Mouse (Mus musculus) midbrain, embryonic 15.5 days (tissue): ENCODE measurements at regions not wholly inside any gene's neighbourhood (a gene's known extent, or its start where the extent isn't known, plus 50 kb on each side); places are given as distances from the start of the nearest gene placed in this dataset.

Source experiments
- ATAC-seq: fragments of 200-750 bp; cut with Nextera tagmentation; replicated peaks from 2 replicates; pipeline ENCODE4 v1.8.0; 2017; ENCODE audit warnings: moderate TSS enrichment
- H3K27ac ChIP-seq: fragments of 300-500 bp; sonication (generic); 2 replicates; pipeline ENCODE4 v1.5.1; 2015; ENCODE audit warnings: mild to moderate bottlenecking, inconsistent platforms
- H3K27me3 ChIP-seq: fragments of 300-500 bp; sonication (generic); replicated peaks from 2 replicates; pipeline ENCODE4 v1.6.1; 2015; ENCODE audit warnings: inconsistent platforms
- H3K36me3 ChIP-seq: fragments of 300-500 bp; sonication (generic); replicated peaks from 2 replicates; pipeline ENCODE4 v1.6.1; 2015; ENCODE audit warnings: inconsistent platforms
- H3K4me1 ChIP-seq: fragments of 300-500 bp; sonication (generic); 2 replicates; pipeline ENCODE4 v1.6.1; 2015; ENCODE audit warnings: inconsistent platforms
- H3K4me2 ChIP-seq: fragments of 300-500 bp; sonication (generic); 2 replicates; pipeline ENCODE4 v1.6.1; 2015; ENCODE audit warnings: inconsistent platforms, mild to moderate bottlenecking, moderate library complexity
- H3K4me3 ChIP-seq: fragments of 300-500 bp; sonication (generic); 2 replicates; pipeline ENCODE4 v1.5.1; 2015; ENCODE audit warnings: mild to moderate bottlenecking, inconsistent platforms
- H3K9ac ChIP-seq: fragments of 300-500 bp; sonication (generic); 2 replicates; pipeline ENCODE4 v1.6.1; 2015; ENCODE audit warnings: mild to moderate bottlenecking, inconsistent platforms
- H3K9me3 ChIP-seq: fragments of 300-500 bp; sonication (generic); 2 replicates; pipeline ENCODE4 v1.6.1; 2016; ENCODE audit warnings: inconsistent platforms
- WGBS: fragments of 180-500 bp; shearing (Covaris S2); methylation state at CpG from one replicate; pipeline ENCODE4 v1.1.7; 2015; ENCODE audit warnings: mixed read lengths; 5-methylcytosine and 5-hydroxymethylcytosine counted together

DNA sequence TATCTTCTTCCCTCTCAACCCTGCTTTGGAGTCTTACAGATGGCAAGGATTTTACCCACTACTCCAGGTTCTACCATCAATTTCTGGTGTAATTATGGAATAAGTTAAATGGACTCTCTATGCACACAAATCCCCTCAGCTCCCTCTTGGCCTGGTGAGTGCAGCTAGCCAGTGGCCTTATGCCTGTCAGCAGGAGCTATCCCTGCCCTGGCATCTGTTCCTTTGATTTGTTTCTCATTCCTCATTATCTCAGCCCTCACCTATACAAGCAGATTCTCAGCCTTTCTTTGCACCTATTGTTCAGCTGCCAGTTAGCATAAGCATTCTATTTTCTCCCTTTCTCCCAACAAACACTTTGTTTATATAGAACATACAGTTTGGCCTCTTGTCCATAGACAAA lies 150.3 kb downstream of the Rnf152 start:
- Histone ChIP-seq H3K9ac (no peak overlapping the region), H3K4me3 (no peak overlapping the region), H3K4me2 (no peak overlapping the region), H3K27ac (no peak overlapping the region), H3K27me3 (no peaks in the 10 kb centered on the region), H3K4me1 (no peaks in the 10 kb centered on the region), H3K9me3 (no peaks in the 10 kb centered on the region), H3K36me3 (no peaks in the 10 kb centered on the region)
- ATAC-seq = no peak

DNA sequence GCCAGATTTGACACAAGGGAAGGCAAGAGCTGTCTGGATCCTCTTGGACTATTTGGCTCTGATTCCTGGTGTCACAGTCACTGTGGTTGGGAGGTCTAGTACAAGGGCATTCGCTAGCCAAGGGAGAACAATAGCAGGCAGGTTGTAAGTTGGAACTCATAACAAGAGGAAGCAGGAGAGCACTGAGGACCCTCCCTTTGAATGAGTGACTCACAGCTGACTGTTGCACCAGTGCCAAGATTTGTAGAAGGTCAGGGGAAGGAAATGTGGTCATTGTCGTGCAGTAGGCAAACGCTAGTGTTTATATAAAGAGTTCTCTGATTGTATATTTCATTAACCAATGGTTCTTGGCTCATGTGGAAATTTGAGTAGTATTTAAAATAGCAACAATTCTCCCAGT lies 157.2 kb downstream of the Rnf152 start:
- Histone ChIP-seq H3K4me3 (no peak overlapping the region), H3K36me3 (no peaks in the 10 kb centered on the region), H3K27ac (no peak overlapping the region), H3K4me1 (no peaks in the 10 kb centered on the region), H3K9me3 (no peaks in the 10 kb centered on the region; the same call in 1 of the 2 replicates), H3K9ac (no peak overlapping the region), H3K4me2 (no peak overlapping the region), H3K27me3 (no peaks in the 10 kb centered on the region)
- no peak for ATAC-seq
- whole genome bisulfite sequencing = 83% methylated on average over 3 of the region's 3 CpGs

DNA sequence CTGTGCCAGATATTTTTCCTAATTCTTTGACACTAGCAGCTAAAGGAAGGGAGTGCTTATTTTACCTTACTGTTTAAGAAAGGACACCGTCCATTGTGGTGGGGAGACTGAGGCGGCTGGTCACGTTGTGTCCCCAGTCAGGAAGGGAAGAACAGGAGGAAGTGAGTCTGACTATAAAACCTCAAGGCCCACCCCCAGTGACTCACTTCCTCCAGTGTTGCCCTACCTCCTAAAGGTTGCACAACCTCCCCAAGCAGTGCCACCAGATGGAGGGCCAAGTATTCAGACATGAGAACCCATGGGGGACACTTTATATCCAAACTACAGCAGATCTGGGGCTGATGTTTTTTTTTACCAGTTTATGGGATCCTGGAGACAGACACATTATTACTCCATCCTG lies 165.4 kb downstream of the Rnf152 start:
- ATAC-seq = no peak
- H3K27me3 ChIP-seq = no peaks in the 10 kb centered on the region
- WGBS = 91% methylated on average over 3 of the region's 3 CpGs
- H3K9me3 ChIP-seq = no peaks in the 10 kb centered on the region
- no peak overlapping the region for H3K27ac ChIP-seq
- H3K4me3 ChIP-seq = no peak overlapping the region
- H3K4me2 ChIP-seq = no peak overlapping the region
- H3K9ac ChIP-seq = no peak overlapping the region
- H3K4me1 ChIP-seq = no peaks in the 10 kb centered on the region
- H3K36me3 ChIP-seq = no peaks in the 10 kb centered on the region

DNA sequence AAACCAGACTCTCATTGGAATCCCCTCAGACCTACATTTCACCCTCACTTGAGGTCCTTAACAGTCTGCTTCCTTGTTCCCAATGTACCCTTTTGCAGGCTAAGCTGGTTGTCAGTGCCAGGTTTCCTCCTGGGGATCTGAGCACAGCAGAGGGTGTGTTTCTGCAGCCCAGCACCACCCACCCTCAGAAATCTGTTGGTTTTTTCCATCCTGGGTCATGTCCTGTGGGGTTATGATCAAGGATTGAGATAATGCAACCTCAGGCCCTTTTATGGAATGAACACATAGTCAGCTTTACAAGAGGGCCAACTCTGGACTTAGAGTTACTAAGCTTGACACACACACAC lies 167.6 kb downstream of the Rnf152 start:
- Histone ChIP-seq H3K36me3 (no peaks in the 10 kb centered on the region), H3K4me3 (no peak overlapping the region), H3K27ac (no peak overlapping the region), H3K9me3 (no peaks in the 10 kb centered on the region), H3K4me1 (no peaks in the 10 kb centered on the region), H3K27me3 (no peaks in the 10 kb centered on the region), H3K9ac (no peak overlapping the region), H3K4me2 (no peak overlapping the region)
- no peak for ATAC-seq

DNA sequence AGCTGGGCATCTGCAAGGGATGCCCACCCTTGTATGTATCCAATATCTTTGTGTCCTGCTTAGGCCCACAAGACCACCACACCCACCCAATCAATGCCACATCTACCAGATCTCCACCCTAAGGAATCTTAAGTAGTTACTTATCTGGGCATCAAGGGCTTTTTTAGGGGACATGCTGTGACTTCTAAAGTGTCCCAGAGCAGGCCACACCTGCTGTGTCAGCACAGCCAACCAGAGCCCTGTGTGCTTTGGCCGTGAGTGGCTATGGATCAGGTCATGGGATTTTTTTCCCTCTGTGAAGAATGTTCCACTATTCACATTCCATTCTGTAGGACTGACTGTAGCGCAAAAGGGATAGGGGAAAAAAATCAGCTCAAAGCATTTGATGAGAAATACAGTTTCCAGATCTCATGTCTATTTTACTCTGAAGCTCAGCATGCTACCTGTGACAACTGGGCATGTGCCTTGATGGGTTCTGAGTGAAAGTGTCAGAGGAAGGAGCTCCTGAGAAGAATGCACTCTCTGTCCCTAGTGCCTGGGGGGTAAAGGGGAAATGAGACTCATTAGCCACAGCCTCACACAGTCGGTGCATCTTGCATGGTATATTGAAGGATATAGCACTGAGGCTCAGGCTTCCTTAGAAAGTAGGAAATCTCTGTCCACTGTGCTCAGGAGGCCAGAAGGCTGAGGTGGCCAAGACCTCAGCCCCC lies 168.1 kb downstream of the Rnf152 start:
- 69% methylated on average over 3 of the region's 3 CpGs for WGBS
- no peak for ATAC-seq
- Histone ChIP-seq H3K4me1 (no peaks in the 10 kb centered on the region), H3K27ac (no peak overlapping the region), H3K36me3 (no peaks in the 10 kb centered on the region), H3K4me3 (no peak overlapping the region), H3K27me3 (no peaks in the 10 kb centered on the region), H3K9me3 (no peaks in the 10 kb centered on the region), H3K9ac (no peak overlapping the region), H3K4me2 (no peak overlapping the region)

DNA sequence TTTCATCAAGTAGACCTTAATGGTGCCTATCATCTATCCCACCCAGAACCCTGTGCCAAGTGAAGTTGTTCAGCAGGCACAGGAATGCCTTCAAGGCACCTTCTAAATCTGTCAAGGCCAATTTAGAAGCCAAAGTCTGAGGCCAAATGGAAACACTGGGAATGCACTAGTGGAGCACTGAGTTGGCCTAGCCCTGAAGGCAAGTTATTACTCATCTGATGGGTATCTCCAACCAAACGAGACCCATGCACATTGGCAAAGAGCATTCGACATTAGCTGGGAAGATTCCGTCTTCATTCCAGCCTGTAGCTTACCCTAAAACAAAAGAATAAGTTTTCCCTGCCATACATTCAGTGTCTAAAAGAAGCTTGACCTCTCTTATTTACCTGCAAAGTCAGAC lies 172.0 kb downstream of the Rnf152 start:
- no peaks in the 10 kb centered on the region for H3K27me3 ChIP-seq
- no peak overlapping the region for H3K4me2 ChIP-seq
- H3K36me3 ChIP-seq = no peaks in the 10 kb centered on the region
- no peak overlapping the region for H3K4me3 ChIP-seq
- H3K4me1 ChIP-seq = peaks cover under 1% of the 10 kb centered on the region
- ATAC-seq = no peak
- no peaks in the 10 kb centered on the region for H3K9me3 ChIP-seq
- 88% methylated on average over 3 of the region's 3 CpGs for WGBS
- H3K27ac ChIP-seq = no peak overlapping the region
- no peak overlapping the region for H3K9ac ChIP-seq

DNA sequence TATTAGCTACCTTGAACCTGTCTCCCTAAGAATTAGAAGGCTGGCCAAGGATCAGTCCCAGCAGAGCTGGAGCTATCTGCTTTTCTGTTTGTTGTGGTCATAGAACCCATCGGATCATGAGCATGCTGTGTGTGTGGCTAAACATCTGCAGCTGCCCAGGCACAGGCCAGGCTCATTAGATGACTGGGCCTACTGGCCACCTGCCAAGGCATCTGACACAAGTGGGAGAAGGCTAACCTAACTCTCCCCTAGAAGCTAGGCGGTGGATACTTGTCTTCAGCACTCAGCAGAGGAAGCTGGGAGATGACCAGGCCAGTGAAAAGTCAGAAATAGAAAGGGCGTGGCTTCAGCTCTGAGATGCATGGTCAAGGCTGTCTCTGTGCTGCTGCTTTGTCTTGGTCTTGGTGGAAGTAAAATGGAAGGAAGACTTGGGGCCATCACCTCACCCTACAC lies 177.1 kb downstream of the Rnf152 start:
- peak; percentile 79 for ATAC-seq
- no peak overlapping the region for H3K4me3 ChIP-seq
- H3K27ac ChIP-seq = 0 out of 2 replicates have a peak overlapping the region, but pooled peaks have one; percentile 6

DNA sequence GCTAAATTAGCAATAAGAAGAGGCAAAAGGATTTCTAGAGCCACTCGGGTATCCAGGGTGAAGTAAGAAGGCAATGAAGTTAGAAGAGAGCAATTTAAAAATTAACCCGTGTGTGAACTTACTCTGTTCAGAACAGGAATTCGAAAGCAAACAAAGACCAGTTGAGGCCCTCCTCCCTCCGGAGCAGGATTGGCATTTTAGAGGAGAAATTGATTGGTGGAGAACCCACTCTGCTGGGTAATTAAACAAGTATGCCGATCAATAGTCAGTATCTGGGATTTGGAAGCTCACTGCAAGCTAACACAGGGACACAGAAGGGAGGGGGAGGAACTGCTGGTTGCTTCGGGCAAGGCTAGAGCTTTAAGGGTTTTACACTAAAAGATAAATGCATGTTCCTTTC lies 177.7 kb downstream of the Rnf152 start:
- peak; percentile 78 for ATAC-seq
- Histone ChIP-seq H3K27ac (no peak overlapping the region), H3K36me3 (no peaks in the 10 kb centered on the region), H3K27me3 (no peaks in the 10 kb centered on the region), H3K9me3 (no peaks in the 10 kb centered on the region), H3K4me1 (peaks cover 9% of the 10 kb centered on the region), H3K9ac (no peak overlapping the region), H3K4me2 (no peak overlapping the region), H3K4me3 (no peak overlapping the region)
- WGBS = 32% methylated on average over 6 of the region's 6 CpGs

More for the DNA sequence above, 177.1 kb downstream of the Rnf152 start:
- Histone ChIP-seq H3K4me2 (no peak overlapping the region), H3K36me3 (no peaks in the 10 kb centered on the region), H3K27me3 (no peaks in the 10 kb centered on the region), H3K9ac (no peak overlapping the region), H3K4me1 (peaks cover 9% of the 10 kb centered on the region), H3K9me3 (no peaks in the 10 kb centered on the region)
- whole genome bisulfite sequencing = 60% methylated on average over 3 of the region's 3 CpGs

DNA sequence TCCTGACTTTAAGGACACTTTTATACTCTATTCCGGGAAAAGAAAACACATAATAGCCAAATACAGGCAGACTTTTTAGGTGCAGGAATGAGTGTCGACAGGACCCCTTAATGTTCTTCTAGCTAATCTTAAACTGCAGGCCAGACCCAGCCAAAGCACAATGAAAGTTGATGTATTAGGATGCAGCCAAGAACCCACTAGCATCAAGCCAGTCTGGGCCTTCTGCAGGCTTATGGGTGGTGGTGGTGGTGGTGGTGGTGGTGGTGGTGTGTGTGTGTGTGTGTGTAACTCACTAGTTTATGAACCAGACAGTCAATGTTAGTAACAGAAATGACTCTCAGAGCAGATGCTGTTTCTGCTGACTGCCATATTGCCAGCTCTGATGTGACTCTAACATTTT lies 178.6 kb downstream of the Rnf152 start:
- Histone ChIP-seq H3K4me3 (no peak overlapping the region), H3K27ac (no peak overlapping the region), H3K4me2 (no peak overlapping the region), H3K9ac (no peak overlapping the region), H3K9me3 (no peaks in the 10 kb centered on the region), H3K27me3 (no peaks in the 10 kb centered on the region), H3K36me3 (no peaks in the 10 kb centered on the region), H3K4me1 (peaks cover 9% of the 10 kb centered on the region)
- 72% methylated on average over 2 of the region's 2 CpGs for WGBS
- no peak for ATAC-seq

DNA sequence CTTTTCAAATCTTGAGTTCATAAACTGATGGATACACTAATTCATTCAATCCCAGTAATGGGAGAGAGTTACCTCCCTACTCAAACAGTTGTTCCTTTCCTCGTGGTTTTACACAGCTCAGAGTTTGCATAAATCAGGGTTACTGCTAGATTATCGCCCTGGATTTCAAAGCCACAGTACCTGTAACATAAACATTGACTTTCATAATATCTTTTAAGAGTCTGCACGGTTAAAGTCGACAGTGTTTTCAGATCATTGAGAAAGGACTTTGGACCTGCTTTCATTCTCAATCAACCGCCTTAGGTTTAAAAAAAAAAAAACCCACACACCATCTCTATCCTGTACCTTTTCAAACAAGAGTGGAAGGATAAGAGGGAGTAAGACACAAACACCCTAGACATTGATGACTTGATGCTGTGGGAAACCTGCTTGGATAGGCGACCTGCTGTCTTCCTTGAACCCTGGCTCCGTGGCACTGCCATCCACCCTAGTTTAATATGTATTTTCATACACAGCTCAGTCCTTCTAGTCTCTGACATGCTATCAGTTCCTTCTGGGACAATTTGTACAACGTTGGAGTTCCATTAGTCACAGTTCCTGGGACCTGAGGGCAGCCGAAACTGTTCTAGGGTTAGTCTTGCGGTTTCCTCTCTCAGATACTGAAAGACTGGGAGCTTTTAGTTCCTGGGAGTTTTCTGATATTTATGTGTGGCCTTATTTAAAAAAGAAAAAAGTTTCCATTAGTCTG lies 179.3 kb downstream of the Rnf152 start:
- no peak for ATAC-seq
- Histone ChIP-seq H3K9ac (no peak overlapping the region), H3K27ac (no peak overlapping the region), H3K36me3 (no peaks in the 10 kb centered on the region), H3K4me3 (no peak overlapping the region), H3K4me1 (peaks cover 9% of the 10 kb centered on the region), H3K4me2 (no peak overlapping the region), H3K27me3 (no peaks in the 10 kb centered on the region), H3K9me3 (no peaks in the 10 kb centered on the region)
- 83% methylated on average over 10 of the region's 10 CpGs for WGBS

DNA sequence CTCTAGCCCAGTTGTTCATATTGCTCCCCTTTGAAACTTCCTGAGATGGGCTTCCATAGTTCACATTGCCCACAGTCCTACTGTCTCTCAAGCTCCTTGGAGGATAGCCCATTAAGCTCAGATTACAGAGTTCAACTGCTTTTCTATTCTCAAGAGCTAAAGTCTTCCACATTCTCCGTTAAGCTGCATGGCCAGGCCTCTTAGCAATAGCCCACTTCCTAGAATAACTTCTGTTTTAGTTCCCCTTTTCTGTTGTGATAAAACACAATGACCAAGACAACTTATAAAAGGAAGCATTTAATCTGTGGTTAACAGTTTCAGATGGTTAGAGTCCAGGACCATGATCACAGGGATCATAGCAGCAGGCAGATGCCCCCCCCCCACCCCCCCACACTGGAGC lies 185.5 kb downstream of the Rnf152 start:
- H3K9me3 ChIP-seq = no peaks in the 10 kb centered on the region
- H3K4me3 ChIP-seq = no peak overlapping the region
- no peaks in the 10 kb centered on the region for H3K27me3 ChIP-seq
- 63% methylated on average over 1 of the region's 1 CpGs for WGBS
- no peaks in the 10 kb centered on the region for H3K4me1 ChIP-seq
- H3K36me3 ChIP-seq = no peaks in the 10 kb centered on the region
- no peak overlapping the region for H3K4me2 ChIP-seq
- no peak for ATAC-seq
- H3K27ac ChIP-seq = no peak overlapping the region
- no peak overlapping the region for H3K9ac ChIP-seq

DNA sequence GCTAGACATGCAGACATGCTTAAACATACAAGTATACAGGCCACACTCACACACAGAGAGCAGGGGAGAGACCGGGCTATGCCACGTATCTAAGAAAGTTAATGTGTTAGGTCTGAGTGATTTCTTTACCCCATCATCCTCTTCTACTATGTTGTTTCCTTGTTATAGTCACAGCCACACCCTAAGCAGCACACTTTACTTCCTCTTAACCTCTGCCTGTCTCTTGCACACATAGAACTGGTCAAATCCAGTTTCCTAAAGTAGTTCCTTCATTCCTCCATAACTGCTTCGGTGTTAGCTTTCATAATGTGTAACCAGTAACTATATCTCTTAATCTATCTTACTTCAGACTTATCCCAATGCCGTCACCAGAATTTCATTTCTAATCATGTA lies 186.4 kb downstream of the Rnf152 start:
- Histone ChIP-seq H3K27ac (no peak overlapping the region), H3K4me2 (no peak overlapping the region), H3K36me3 (no peaks in the 10 kb centered on the region), H3K9me3 (no peaks in the 10 kb centered on the region), H3K4me3 (no peak overlapping the region), H3K4me1 (no peaks in the 10 kb centered on the region), H3K9ac (no peak overlapping the region), H3K27me3 (no peaks in the 10 kb centered on the region)
- ATAC-seq = no peak
- WGBS = 95% methylated on average over 4 of the region's 4 CpGs

DNA sequence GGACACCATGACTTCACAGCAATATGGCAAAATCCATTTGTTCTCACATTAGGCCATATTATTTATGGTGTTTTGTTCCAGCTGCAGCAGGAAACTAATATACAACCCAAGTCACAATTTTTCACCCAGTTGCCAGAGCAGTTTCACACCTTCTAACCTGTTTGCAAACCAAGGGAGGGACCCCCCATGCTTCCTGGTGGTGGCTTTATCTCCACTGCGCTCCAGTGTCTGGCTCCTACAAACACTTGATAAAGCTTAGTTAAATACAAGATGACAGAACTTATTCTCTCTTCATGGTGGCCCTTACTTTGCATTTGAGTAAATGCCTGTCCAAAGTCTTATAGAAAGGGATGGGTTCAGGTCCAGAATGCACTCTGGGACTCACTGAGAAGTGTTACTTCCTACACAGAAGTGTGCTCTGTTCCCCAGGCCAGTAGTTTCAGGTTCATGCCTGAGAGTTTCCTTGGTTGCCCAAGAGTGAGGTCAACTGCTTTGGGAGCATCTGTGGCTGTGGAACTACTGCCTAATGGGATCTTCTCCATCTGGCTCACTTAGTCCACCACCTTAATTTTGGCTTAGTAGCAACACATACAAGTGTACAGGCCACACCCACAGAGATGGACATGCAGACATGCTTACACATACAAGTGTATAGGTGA lies 186.9 kb downstream of the Rnf152 start:
- Histone ChIP-seq H3K4me3 (no peak overlapping the region), H3K27me3 (no peaks in the 10 kb centered on the region), H3K9me3 (no peaks in the 10 kb centered on the region), H3K9ac (no peak overlapping the region), H3K4me1 (no peaks in the 10 kb centered on the region), H3K4me2 (no peak overlapping the region), H3K36me3 (no peaks in the 10 kb centered on the region), H3K27ac (no peak overlapping the region)
- 88% methylated on average over 1 of the region's 1 CpGs for WGBS
- no peak for ATAC-seq
